Mouse (Mus musculus) olfactory bulb, adult 2 months (tissue): ENCODE measurements around the gene Ptges2. TPM values are rescaled to one million over a fixed set of nuclear protein-coding genes. Genes with fewer than 3 reads are reported as not detected.

Experiments used
- H3K27ac ChIP-seq: fragments of 200-500 bp; 2 replicates; pipeline ENCODE4 v1.5.1; 2012; ENCODE audit warnings: low read depth, low read length; ENCODE audit not compliant: insufficient read depth
- H3K4me1 ChIP-seq: fragments of 200-500 bp; 2 replicates; pipeline ENCODE4 v1.6.1; 2012; ENCODE audit warnings: low read length; ENCODE audit not compliant: control insufficient read depth, insufficient read depth
- H3K4me3 ChIP-seq: fragments of 200-500 bp; 2 replicates; pipeline ENCODE4 v1.5.1; 2012; ENCODE audit warnings: mild to moderate bottlenecking, low read depth, low read length, moderate library complexity; ENCODE audit not compliant: insufficient read depth
- CTCF ChIP-seq: fragments of 200-500 bp; IDR thresholded peaks from 2 replicates; pipeline ENCODE4 v1.5.1; 2012; ENCODE audit warnings: low read depth, mild to moderate bottlenecking, low read length, moderate library complexity; ENCODE audit not compliant: insufficient read depth
- POLR2A ChIP-seq: fragments of 200-500 bp; IDR thresholded peaks from 2 replicates; pipeline ENCODE4 v1.6.1; 2012; ENCODE audit warnings: mild to moderate bottlenecking, low read depth, low read length, moderate library complexity; ENCODE audit not compliant: insufficient read depth
- WGBS: fragments of 180-500 bp; shearing (Covaris S2); methylation state at CpG from one replicate; pipeline ENCODE4 v1.1.7; 2018; 5-methylcytosine and 5-hydroxymethylcytosine counted together
- polyA plus RNA-seq: library from polyadenylated mRNA; stranded (reverse); fragments of >200 nt; gene quantifications from 2 replicates; pipeline ENCODE4 v1.2.4, GENCODE M21; 2012; ENCODE audit warnings: low replicate concordance; ENCODE audit not compliant: missing spikeins, insufficient read depth, insufficient read length

The Ptges2 gene
- polyA plus RNA-seq, 1 experiment: not detected

DNA sequence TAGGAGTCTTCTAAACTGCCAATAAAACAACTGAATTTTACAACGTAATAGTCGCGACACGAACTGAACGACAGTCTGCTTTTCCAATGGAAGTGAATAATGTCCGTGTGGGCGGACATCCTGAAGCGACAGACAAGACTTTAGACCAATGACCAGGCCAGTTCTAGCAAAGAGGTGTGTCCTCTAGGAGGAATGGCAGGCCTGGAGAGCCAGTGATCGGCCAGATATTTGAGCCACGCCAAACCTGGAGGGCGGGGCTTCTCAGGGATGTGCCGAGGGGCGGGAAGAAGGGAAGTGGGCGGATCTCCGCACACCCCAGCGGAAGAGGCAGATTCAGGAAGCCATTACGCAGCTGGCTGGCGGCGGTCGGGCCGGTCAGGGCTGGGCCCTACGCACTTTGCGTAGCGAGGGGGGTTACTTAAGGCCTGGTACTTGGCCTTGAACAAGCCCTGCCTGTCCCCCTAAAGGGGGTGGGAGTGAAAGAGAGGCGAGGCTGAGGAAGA is 56.2 kb downstream of the Ptges2 start:
- TF ChIP-seq CTCF (no peak), POLR2A (no peak)
- H3K27ac ChIP-seq: peak overlapping the region; percentile 98
- peaks cover 18% of the 10 kb centered on the region for H3K4me1 ChIP-seq
- H3K4me3 ChIP-seq: peak overlapping the region; percentile 11
- WGBS: under 1% methylated on average over 25 of the region's 25 CpGs

- H3K4me3 ChIP-seq: peak overlapping the region; percentile 11
- TF ChIP-seq POLR2A: no peak
- TF ChIP-seq CTCF: no peak
- 92% methylated on average over 16 of the region's 16 CpGs for WGBS
- H3K4me1 ChIP-seq: peaks cover 17% of the 10 kb centered on the region
- peak overlapping the region; percentile 41; the same call in 1 of the 2 replicates for H3K27ac ChIP-seq
Observed at GRCm38 (mm10) chr2:32452441-32452971, 56.8 kb downstream of the Ptges2 start.

- no peak overlapping the region for H3K27ac ChIP-seq
- H3K4me1 ChIP-seq: peaks cover 10% of the 10 kb centered on the region
- TF ChIP-seq POLR2A: no peak
- no peak for TF ChIP-seq CTCF
- H3K4me3 ChIP-seq: no peak overlapping the region
- WGBS: 77% methylated on average over 5 of the region's 5 CpGs
Observed at GRCm38 (mm10) chr2:32453641-32454303, 58.1 kb downstream of the Ptges2 start.

GRCm38 (mm10) chr2:32454633-32455032 is 58.9 kb downstream of the Ptges2 start:
- TF ChIP-seq POLR2A (no peak), CTCF (no peak)
- Histone ChIP-seq H3K27ac (no peak overlapping the region), H3K4me3 (no peak overlapping the region), H3K4me1 (peaks cover 10% of the 10 kb centered on the region)
- WGBS: 86% methylated on average over 10 of the region's 10 CpGs

GRCm38 (mm10) chr2:32455101-32455500 is 59.4 kb downstream of the Ptges2 start:
- no peak for TF ChIP-seq CTCF
- TF ChIP-seq POLR2A: no peak
- Histone ChIP-seq H3K4me3 (no peak overlapping the region), H3K4me1 (peaks cover 10% of the 10 kb centered on the region), H3K27ac (no peak overlapping the region)
- 99% methylated on average over 8 of the region's 8 CpGs for WGBS

Other genes starting within 250 kb of the Ptges2 start
- gene Prrc2b, start 244.8 kb upstream of the Ptges2 start, polyA plus RNA-seq: 70.7 and 86.2 TPM in 2 replicates
- gene Pomt1, start 159.3 kb upstream of the Ptges2 start, polyA plus RNA-seq: not detected in 2 replicates
- not detected in 2 replicates for gene Uck1, start 135.7 kb upstream of the Ptges2 start, polyA plus RNA-seq
- gene Golga2, start 108.5 kb upstream of the Ptges2 start, polyA plus RNA-seq: 105 TPM in 1 of 2 replicates, not detected in the other
- gene Swi5, start 107.8 kb upstream of the Ptges2 start, polyA plus RNA-seq: not detected in 2 replicates
- not detected in 2 replicates for gene Ciz1, start 43.6 kb upstream of the Ptges2 start, polyA plus RNA-seq
- gene Dnm1, start 42.6 kb upstream of the Ptges2 start, polyA plus RNA-seq: 153 TPM in 1 of 2 replicates, not detected in the other
- gene 1110008P14Rik, start 14.0 kb upstream of the Ptges2 start, polyA plus RNA-seq: not detected in 2 replicates
- gene Lcn2, start 7.6 kb upstream of the Ptges2 start, polyA plus RNA-seq: not detected in 2 replicates
- not detected in 2 replicates for gene Naif1, start 54.6 kb downstream of the Ptges2 start, polyA plus RNA-seq
- gene Slc25a25, start 55.5 kb downstream of the Ptges2 start, polyA plus RNA-seq: 221 TPM in 1 of 2 replicates, not detected in the other
- not detected in 2 replicates for gene Fam102a, start 139.4 kb downstream of the Ptges2 start, polyA plus RNA-seq
- not detected in 2 replicates for gene Dpm2, start 175.0 kb downstream of the Ptges2 start, polyA plus RNA-seq
- not detected in 2 replicates for gene Pip5kl1, start 178.9 kb downstream of the Ptges2 start, polyA plus RNA-seq
- gene 9430097D07Rik, start 179.8 kb downstream of the Ptges2 start, polyA plus RNA-seq: not detected in 2 replicates
- gene St6galnac4, start 191.2 kb downstream of the Ptges2 start, polyA plus RNA-seq: not detected in 2 replicates
- gene St6galnac6, start 203.8 kb downstream of the Ptges2 start, polyA plus RNA-seq: not detected in 2 replicates
- not detected in 2 replicates for gene Ak1, start 225.9 kb downstream of the Ptges2 start, polyA plus RNA-seq